Mouse (Mus musculus) MEL (cell line): ENCODE measurements around the gene Mapt.

Experiments
- CHD2 ChIP-seq: IDR thresholded peaks from 2 replicates; pipeline ENCODE4 v1.6.1; 2011; ENCODE audit warnings: low read length, improper control_type of control experiment
- CTCF ChIP-seq, 3 experiments: IDR thresholded peaks in 2 of 3; conservative IDR thresholded peaks in 1 of 3; 2 replicates each; pipeline ENCODE4 v1.5.1; 2011 to 2012; ENCODE audit warnings: low read length in 3 of 3, low read depth in 2 of 3, mild to moderate bottlenecking in 2 of 3, improper control_type of control experiment in 1 of 3, inconsistent platforms in 1 of 3, mixed read lengths in 1 of 3, moderate library complexity in 1 of 3; ENCODE audit not compliant: control insufficient read depth in 1 of 3, insufficient read depth in 1 of 3, poor library complexity in 1 of 3, severe bottlenecking in 1 of 3
- EP300 ChIP-seq, 2 experiments: IDR thresholded peaks; 2 replicates each; pipeline ENCODE4 v1.6.1; 2011; ENCODE audit warnings: improper control_type of control experiment in 2 of 2, low read length in 2 of 2, low read depth in 1 of 2, mild to moderate bottlenecking in 1 of 2
- GABPA ChIP-seq: IDR thresholded peaks from 2 replicates; pipeline ENCODE4 v1.6.1; 2012; ENCODE audit warnings: low read depth, mild to moderate bottlenecking, inconsistent platforms, low read length, improper control_type of control experiment, moderate library complexity
- HCFC1 ChIP-seq: IDR thresholded peaks from 2 replicates; pipeline ENCODE4 v1.6.1; 2012; ENCODE audit warnings: low read depth, mild to moderate bottlenecking, inconsistent platforms, low read length, improper control_type of control experiment, moderate library complexity
- MAX ChIP-seq: IDR thresholded peaks from 2 replicates; pipeline ENCODE4 v1.6.1; 2011; ENCODE audit warnings: low read length, improper control_type of control experiment
- MEF2A ChIP-seq: IDR thresholded peaks from 2 replicates; pipeline ENCODE4 v1.6.1; 2014; ENCODE audit warnings: low read depth, mild to moderate bottlenecking, inconsistent platforms, low read length, improper control_type of control experiment; ENCODE audit not compliant: poor library complexity, insufficient replicate concordance, severe bottlenecking; ENCODE audit errors: extremely low read depth
- MXI1 ChIP-seq: IDR thresholded peaks from 2 replicates; pipeline ENCODE4 v1.6.1; 2011; ENCODE audit warnings: mild to moderate bottlenecking, low read depth, low read length, improper control_type of control experiment
- TCF12 ChIP-seq: IDR thresholded peaks from 2 replicates; pipeline ENCODE4 v1.6.1; 2014; ENCODE audit warnings: low read depth, mild to moderate bottlenecking, inconsistent platforms, low read length, improper control_type of control experiment, moderate library complexity
- ZKSCAN1 ChIP-seq: IDR thresholded peaks from 2 replicates; pipeline ENCODE4 v1.6.1; 2012; ENCODE audit warnings: low read depth, mild to moderate bottlenecking, inconsistent platforms, low read length, improper control_type of control experiment, moderate library complexity

DNA sequence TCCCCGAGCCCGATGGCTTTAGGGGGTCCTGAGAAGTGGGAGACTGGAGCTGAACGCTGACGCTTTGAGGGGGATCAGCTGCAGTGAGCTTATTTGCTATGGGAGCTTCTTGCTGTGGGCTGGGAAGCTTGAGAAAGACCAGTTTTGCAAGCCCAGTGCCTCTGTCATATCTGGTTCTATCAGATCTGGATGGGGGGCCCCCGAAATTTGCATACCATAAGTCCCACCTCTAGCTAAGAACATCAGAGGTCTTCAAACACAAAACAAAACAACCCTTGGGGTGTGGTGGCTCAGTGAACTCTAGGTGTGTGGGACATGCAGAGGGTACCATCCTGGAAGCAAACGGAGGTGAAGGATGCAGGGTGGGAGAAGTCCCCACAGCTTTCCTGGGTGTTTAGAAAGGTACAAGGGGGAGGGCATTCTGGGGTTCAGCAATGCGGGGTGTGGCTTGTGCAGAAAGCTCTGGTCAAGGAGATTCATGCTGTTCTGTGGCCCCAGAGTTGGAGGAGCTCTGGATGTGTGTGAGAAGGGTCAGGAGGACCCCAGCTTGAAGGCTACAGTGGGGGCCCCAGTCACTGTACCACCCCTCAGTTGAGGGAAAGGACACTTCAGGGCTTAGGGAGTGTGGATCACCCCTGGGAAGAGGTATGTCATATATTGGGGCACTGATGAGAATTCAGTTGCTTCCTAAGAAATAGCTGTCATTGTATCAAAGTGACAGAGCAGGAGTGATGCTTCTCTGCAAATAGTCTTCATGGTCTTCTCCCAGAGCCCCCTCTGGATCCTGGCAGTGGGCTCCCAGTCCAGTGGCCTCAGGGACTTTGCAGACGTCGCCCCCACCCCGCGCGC, 78.4 kb downstream of the Mapt start:
- TF ChIP-seq MXI1 (no peak), EP300 (IDR thresholded peaks at IDR 0.05; ENCODE audit: low read depth in 1 of 2, low read length in 2 of 2) (no peak), CTCF (IDR thresholded peaks at IDR 0.05 in 2 of 3, conservative IDR thresholded peaks at IDR 0.05 in 1 of 3; ENCODE audit: control insufficient read depth in 1 of 3, insufficient read depth in 1 of 3, low read depth in 2 of 3, low read length in 3 of 3, poor library complexity in 1 of 3, severe bottlenecking in 1 of 3) (no peak), TCF12 (no peak), MAX (no peak), MEF2A (no peak), HCFC1 (no peak), GABPA (no peak), CHD2 (no peak), ZKSCAN1 (no peak)
